Mouse (Mus musculus) kidney, postnatal 4 days (tissue): Measurements from ENCODE around the gene Vps4b.

Experiments used
- DNase-seq, 2 experiments: peaks; one replicate each; pipeline ENCODE4 v3.0.0; 2021; ENCODE audit warnings: mixed read lengths in 2 of 2

Gene Vps4b

DNA sequence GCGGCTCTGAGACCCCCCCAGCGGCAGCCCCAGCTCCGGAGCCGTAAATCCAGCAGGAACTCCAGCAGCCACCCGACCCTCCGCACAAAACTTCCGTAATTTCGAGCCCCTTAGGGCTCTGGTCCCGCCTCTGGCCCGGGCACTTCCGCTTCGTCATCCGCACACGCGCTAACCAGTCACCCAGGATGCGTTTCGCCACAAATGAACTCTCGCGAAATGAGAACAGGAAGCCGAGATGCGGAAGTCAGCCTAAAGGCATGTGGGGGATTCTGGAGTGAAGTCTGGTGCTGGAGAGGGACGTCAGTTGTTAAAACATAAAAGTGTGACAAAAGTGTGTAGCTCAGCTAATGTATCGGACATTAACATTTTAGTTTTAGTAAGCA lies at the start of gene Vps4b:
Vps4b (minus strand) TSS at position 187 of the 383 bp plus-strand sequence.
- peak; percentile 93 to 95 for DNase-seq

DNA sequence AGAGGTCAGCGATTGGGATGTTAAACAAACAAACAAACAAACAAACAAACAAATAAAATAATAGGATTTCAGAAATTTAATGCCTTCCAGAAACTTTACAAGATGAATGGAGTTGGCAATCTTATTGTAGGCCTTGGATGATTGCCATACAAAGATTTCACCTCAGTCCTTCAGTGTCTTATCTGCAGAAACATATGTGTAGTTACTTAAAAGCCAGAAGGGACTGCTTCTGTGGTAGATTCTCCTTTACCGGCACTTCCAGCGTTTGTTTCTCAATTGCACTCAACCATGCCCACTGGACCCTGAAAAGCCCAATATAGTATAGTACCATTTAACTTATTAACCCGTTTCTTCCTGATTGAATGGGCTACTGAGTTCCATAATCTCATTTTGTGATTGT lies 32.3 kb upstream of the Vps4b start:
- no peak for DNase-seq

DNA sequence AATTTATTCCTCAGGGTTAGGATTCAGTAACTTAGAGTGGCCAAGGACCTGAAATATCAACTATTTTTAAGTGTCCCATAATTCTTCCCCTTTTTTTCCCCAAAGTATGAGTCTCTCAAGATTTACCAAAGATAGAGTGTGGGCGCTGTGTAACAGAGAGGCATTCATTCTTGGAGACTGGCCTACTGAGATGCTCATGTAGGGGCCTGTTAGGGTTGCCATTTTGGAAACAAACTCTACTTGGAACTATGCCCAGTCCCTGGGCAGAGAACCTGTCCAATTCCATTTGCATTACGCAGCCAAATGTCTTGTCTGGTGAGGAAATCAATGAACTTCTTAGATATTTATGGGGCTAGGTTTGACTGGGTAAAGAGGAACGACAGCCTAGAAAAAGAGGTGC lies 25.8 kb upstream of the Vps4b start:
- no peak for DNase-seq

- DNase-seq = no peak
Observed at GRCm38 (mm10) chr1:106818323-106818722, 21.8 kb upstream of the Vps4b start.

DNA sequence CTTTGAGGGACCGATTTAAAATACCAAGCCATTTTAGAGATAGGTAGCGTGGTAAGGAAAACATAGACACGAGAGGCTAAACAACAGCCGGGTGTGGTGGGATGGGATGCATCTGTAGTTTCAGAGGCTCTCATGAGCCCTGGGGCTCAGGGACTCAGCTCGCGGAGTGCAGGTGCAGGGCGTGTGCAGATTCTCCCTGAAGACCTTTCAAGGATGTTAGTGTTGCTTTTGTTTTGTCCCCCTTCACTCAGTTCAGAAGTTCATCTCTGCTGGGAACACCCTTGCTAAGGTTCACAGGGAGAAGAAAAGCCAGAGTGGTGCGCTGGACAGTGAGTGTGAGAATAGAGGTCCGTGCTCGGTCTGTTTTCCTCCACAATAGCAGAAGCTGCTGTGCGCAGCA lies 20.2 kb upstream of the Vps4b start:
- DNase-seq = no peak

DNA sequence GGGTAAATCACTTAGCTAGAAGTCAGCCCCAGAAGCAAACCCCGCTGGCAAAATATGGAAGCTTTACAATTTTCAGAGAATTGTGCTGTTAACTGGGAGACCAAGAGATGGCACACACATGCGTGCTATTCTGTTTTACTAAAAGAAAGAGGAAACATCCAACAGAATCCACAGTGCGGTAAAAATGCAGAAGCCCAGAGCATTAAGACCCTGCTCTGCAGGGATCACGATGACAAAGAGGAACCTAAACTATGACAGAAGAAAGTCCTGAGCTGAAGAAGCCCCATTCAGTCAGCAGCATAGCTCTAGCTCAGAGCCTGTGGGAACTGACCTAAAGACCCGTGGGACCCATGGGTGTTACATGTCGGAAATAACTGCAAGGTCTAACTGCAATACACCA lies 18.7 kb upstream of the Vps4b start:
- no peak for DNase-seq

- no peak for DNase-seq
Observed at GRCm38 (mm10) chr1:106814864-106815263, 18.3 kb upstream of the Vps4b start.

- no peak for DNase-seq
Observed at GRCm38 (mm10) chr1:106799931-106800330, 3.4 kb upstream of the Vps4b start.

DNA sequence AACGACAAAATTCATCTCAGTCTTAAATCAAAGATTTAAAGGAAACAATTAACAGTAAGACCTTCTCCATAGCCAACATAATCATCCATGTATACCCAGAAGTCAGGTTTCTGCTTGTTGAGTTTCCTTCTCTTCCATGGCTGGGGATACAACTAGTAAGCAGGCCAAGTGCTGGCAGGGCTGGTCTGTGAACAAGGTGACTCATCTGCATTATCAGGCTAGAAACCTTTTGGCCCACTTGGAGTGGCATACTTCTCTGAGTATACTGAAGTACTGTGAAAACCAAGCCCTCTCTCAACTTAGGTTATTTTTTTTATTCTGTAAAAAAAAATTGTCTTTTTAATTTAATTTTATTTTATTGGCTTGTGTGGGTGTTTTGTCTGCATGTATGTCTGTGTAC lies 2.9 kb upstream of the Vps4b start:
- no peak for DNase-seq

DNA sequence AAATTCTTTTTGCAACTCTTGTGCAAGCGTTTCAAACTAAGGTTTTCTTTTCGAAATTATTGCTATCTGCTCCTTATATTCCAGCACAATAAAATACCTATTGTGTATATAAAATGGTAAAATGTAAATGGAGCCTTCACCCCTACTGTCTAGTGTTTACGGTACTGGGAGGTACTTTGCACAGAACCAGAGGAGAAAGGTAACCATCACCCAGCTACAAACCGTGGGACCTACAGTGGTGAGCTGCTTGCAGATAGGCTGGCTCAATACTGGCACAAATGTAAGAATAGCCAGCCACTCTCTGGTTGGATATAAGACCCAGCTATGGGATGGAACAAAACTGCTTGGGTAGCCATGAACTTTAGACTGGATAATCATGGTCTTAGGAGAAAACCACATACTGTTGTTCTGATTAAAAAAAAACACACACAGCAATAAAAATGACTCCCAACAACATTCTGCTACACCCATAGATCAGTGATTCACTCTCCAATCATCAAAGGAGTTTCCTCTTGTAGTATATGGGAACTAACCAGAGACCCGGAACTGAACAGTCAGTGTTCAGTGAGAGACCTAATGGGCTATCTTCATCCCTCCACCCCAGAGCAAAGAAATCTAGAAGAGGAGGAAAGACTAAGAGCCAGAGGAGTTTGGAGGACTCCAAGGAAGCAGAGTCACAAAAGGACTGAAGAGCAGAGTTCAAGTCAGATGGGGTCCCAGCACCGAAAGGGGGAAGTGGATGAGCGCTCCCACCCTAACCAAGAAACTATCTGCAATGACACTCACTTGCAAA lies 655 bp upstream of the Vps4b start:
- DNase-seq = no peak

DNA sequence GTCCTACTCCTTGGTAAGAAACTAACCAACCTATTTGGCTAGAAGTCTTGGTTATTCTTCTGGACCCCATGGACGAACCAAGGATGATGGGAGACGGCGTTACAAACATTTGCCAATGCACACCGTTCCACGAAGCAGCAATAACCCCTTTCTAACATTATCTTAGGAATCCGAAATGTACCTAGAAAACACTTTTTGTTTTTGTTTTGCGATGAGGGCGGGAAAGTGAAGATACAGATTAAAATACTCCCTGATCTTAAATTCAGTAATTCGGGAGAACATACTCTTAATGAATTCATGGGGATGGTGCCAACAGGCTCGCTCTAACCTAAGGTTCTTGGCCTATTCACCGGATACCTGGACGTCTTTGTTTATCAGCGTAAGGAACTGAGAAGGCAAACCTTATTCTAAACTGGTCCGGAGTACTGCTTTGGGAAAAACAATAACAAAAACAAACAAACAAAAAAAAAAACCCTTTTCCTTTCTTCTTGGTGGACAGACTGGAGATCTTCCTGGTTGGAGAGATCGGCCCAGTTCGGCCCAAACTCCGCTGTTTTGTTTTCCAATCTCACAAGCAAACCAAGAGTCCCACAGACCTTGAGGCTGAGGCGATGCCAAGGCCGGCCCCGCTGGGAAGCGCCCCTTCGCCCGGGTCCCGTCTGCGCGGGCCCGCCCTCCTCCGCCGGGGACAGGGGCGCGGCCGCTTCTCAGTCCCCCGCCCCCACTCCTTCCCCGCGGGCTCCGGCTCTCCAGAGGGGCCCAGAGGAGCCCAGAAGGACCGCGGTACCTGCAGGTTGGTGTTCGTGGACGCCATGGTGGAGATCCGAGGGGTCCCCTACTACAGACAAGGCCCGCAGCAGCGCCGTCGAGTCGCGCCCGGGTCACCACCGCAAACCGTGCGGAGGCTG lies 640 bp downstream of the Vps4b start:
- DNase-seq = peak; percentile 69 to 80

DNA sequence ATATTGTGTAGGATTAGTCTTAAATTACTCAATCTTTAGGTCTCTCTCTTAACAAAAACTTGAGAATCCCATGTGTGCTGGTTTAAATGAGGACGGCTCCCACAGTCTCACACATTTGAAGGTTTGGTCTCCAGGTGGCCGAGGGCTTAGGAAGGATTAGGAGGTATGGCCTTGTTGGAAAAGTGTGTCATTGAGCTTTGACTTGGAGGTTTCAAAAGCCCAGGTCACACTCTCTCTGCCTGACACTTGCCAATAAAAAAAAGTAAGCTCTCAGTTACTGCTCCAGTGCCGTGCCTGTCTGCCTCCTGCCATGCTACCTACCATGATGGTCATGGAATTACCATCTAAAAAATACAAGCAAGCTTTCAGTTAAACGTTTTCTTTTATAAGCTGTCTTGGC lies 21.6 kb downstream of the Vps4b start:
- DNase-seq = no peak

DNA sequence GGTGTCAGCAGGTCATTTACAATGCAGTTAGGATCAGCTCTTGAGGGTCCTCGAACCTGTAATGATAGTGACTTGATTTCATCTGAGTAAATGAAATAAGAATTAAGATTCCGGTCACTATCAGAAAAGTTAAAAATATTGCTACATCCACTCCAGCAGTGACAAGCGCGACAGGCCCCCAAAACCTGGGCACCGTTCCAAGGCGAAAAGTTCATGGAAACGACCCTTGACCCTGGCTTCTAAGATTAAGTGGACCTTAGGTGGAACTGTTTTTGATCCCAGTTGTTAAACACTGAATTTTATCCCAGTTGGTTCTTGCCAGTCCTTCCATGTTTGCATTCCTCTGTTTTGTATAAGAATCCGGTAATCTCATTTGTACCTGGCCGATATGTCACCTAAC lies 22.4 kb downstream of the Vps4b start:
- DNase-seq = no peak

DNA sequence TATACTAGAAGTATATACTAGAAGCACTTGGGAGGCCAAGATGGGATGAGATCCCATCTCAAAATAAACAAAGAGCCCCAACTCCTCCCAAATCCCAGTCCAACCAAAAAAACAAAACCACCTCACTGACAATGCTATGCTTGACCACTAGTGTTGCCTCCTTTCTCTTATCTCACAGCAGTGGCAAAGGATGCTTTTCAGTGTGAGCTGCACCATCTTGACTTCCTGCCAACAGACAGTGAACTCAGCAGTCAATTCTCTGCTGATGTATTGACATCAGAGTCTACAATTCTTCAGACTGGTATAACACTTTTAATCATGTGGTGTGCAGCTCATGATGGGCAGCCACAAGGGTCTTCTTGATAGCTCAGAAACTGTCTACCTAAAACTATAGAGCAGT lies 27.8 kb downstream of the Vps4b start:
- DNase-seq = no peak

- DNase-seq = no peak
Observed at GRCm38 (mm10) chr1:106765771-106766170, 30.8 kb downstream of the Vps4b start.

DNA sequence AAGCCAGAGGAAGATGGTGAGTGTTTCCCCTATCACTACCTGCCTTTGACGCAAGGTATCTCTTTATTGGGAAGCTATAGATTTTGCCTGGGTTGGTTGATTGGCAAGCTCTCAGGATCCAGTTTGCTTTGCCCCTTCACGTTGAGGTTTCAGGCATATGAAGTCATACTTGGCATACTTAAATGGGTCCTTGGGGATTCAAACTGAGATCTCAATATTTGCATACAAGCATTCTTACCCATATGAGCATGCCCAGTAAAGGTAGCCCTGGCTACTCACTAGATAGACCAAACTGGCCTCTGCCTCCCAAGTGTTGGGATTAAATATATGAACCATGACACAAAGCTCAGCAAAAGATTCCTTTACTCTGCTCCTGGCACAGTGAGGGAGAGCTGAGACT lies 31.7 kb downstream of the Vps4b start:
- DNase-seq = no peak

DNA sequence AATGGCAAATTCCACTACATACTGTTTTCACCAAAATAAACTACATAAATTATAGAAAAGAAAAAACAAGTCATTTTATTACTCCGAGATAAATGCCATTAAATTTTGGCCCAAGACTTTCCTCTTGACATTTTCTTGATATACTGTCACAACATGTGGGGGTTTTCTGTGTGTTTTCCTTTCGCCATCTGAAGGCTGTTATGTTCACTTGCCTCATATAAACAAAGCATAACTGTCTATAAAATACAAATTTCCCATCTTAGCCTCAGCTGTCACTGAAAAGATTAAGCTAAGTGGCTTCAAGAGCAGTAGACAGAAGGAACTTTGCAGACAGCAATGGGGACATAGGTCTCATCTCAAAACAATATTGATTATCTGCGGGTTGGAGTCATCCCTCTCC lies 32.2 kb downstream of the Vps4b start:
- DNase-seq = no peak

DNA sequence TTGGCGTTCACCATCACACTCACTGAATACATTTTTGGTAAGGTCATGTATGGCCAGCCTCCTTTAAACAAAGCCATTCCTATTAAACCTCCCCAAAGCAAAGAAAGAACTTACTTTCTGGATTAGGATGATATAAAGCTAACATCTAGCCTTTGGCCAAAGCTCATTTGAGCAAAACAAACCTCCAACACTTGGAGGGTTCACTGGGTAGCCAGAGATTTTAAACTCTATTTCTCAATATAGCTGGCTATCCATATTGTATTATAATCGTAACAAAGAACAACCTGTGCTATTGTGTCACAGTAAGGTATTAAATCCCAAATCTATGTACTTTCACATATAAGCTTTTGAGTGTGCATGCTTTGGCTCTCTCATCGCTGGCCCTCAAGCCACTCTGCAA lies 35.8 kb downstream of the Vps4b start:
- no peak for DNase-seq

DNA sequence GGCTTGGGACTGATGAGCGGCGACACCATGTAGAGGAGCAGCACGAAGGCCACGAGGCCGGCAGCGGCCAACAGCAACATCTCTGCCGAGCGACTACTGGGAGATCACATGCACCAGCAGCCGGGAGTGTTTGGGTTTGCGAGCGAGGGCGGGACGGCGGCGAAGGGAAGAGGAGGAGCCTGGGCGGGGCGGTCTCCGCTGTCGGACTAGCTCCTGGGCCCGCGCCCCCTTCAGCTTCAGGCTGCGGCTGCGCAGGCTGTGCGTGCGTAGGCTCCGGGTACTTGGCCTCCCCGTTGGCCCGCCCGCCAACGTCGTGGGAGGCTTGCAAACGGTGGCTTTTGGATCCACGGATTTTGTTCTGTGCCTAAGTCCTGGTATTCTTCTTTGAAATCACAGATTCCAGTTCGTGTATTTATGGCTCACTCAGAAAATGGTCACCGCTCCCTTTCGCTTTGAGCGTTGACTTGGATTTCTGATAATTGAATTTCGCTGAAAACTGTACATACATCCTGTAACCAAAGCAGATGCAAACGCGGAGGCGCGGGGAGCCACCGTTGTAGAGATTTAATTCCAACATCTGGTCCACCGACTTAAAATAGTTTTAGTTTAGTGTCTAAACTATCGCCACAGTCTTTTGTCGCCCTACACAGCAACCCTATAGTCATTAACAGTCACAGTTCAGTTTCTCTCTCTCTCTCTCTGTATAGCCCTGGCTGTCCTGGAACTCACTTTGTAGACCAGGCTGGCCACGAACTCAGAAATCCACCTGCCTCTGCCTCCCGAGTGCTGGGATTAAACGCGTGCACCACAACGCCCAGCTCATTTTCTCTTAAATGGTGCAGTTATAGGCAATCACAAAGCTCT lies 36.7 kb downstream of the Vps4b start, which contains the start of gene Kdsr:
Kdsr (minus strand) TSS at position 156 of the 864 bp plus-strand sequence.
- peak; percentile 97 to 99 for DNase-seq

DNA sequence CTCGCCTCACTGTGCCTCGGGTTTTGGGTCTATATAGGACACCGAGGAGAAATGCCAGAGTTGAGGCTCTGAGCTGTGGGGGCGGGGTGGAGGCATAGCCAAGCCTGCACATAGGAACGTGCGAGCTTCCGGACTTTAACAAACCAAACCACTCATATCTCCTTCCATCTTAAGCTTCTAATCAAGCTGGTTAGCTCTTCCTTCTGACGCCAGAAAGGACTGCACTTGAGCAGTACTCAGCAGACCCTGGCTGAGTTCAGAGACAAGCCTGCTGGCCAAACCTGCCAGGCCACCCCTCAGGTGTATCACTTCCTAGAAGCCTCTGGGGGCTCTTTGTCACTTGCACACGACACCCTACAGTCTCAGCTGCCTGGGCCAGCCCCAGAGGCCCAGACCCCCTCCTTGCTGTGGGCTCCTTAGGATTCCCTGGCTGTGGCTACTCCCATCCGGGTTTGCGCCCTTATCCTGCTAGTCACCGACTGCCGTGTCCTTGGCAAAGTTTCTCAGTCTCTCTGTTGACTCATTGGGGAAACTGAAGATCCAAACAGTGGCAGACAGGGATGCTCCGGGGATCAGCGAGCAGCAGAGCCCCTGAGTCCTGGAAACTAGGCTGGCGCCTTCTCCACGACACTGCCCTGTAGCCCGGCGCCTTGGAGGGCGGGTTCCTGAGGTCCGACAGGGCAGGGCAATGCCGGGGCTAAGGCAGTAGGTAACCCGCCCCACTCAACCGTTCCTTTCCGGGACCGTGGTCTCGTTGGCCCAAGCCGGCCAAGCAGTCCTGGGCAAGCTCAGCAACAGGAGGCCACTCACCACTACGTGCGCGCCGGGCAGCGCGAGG lies 37.6 kb downstream of the Vps4b start:
- peak; percentile 63 to 69 for DNase-seq

DNA sequence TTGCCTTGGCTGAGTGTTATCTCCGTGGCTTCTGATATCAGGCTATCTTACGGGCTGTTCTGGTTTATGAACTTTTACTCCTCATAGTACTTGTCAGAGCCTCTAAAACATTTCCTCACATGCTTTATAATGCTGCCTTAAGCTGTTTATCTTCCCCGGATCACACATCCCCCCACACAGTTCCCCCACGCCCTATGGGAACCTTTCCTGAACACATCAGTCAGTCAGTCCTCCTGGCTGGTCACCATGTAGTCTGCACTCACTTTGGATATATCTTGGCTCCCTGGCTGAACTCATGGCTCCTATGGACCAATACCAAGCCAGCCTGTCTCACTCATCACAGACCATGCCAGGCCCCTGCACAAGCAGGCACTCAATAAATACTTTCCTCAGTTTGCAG lies 39.9 kb downstream of the Vps4b start:
- peak in 1 of 2 experiments; percentile 25 for DNase-seq

- no peak for DNase-seq
Observed at GRCm38 (mm10) chr1:106752013-106752412, 44.5 kb downstream of the Vps4b start.
